Mouse (Mus musculus) embryo, embryonic 11.5 days (tissue): Measurements from ENCODE around the gene Pex11b.
"Not testable (repeated sequence)": the region's sequence is repeated elsewhere in the genome, so short reads cannot be mapped to it uniquely, and the experiment has no call there.

Experiments used
- DNase-seq: peaks from one replicate; pipeline ENCODE4 v3.0.0-alpha.2; 2012; ENCODE audit warnings: low read depth, low spot score

Pex11b gene

GRCm38 (mm10) chr3:96617941-96618340 is 17.2 kb upstream of the Pex11b start:
- no peak for DNase-seq

DNA sequence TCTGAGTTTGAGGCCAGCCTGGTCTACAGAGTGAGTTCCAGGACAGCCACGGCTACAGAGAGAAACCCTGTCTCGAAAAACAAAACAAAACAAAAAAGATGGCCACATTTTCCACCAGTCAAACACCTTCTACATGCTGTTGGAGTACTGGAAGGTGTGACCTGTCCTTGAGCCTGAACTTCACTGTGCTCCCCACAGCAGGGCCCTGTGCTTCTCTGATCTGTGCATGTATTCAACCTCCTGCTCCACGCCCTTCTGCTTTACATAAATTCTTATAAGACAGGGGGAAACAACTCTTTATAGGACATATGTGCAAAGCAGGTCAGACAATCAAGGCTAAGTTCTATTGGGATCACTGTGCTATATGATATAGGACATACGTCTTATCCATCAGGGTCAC is 12.0 kb upstream of the Pex11b start:
- no peak for DNase-seq

- DNase-seq: peak; percentile 99
These were observed 5.2 kb upstream of the Pex11b start, which contains the start of gene Rbm8a for GRCm38 (mm10) chr3:96629729-96630600. Gene Rbm8a (plus strand): TSS chr3:96629933.

- DNase-seq: no peak
These were observed 3.1 kb upstream of the Pex11b start for GRCm38 (mm10) chr3:96632058-96632457.

DNA sequence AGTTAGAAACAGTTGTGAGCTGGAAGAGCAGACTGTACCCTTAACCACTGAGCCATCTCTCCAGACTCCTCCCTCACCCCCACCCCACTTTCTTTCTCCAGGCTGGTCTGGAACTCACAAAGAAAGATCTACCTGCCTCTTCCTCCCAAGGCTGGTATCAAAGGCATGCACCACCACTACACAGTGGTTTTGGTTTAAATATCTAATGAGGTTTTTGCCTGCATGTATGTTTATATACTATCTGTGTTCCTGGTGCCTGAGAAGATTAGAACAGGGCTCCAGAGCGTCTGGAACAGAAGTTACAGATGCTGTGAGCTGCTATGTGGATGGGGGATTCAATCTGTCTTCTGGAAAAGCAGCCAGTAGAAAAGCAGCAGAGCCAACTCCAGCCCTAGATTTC is 1.2 kb upstream of the Pex11b start:
- DNase-seq: no peak

- no peak for DNase-seq
These were observed 730 bp downstream of the Pex11b start for GRCm38 (mm10) chr3:96635906-96636305.

DNA sequence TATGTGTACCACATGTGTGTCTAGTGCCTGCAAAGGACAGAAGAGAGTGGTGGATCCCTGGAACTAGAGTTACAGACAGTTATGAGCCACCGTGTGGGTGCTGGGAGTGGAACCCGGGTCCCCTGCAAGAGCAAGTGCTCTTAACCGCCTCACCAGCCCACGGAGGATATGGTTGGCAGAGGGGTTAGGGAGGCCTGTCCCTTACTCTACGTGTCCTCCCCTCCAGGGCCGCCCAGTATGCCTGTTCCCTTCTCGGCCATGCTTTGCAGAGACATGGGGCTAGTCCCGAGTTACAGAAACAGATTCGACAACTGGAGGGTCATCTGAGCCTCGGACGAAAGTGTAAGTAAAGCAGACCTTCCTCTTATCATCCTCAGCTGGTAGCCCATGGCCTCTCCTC is 1.3 kb downstream of the Pex11b start:
- no peak for DNase-seq

GRCm38 (mm10) chr3:96639219-96639618 is 4.0 kb downstream of the Pex11b start:
- DNase-seq: peak; percentile 39

GRCm38 (mm10) chr3:96645018-96645649 is 10.0 kb downstream of the Pex11b start, which contains the start of gene Itga10:
Gene Itga10 (plus strand): TSS chr3:96645584.
- no peak for DNase-seq

DNA sequence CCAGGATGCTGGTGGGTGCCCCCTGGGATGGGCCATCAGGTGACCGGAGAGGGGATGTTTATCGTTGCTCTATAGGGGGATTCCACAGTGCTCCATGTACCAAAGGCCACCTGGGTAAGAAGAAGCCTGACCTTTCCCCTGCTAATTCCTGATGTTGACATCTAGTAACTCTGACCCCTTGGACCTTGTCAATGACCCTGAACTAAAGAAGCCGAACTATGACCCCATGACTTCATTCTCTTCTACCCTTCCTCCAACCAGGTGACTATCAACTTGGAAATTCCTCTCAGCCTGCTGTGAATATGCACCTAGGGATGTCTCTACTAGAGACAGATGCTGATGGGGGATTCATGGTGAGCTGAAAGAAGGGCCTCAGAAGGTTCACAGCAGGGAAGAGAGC is 12.2 kb downstream of the Pex11b start:
- DNase-seq: no peak

- DNase-seq: no peak
These were observed 25.7 kb downstream of the Pex11b start for GRCm38 (mm10) chr3:96660901-96661300.

DNA sequence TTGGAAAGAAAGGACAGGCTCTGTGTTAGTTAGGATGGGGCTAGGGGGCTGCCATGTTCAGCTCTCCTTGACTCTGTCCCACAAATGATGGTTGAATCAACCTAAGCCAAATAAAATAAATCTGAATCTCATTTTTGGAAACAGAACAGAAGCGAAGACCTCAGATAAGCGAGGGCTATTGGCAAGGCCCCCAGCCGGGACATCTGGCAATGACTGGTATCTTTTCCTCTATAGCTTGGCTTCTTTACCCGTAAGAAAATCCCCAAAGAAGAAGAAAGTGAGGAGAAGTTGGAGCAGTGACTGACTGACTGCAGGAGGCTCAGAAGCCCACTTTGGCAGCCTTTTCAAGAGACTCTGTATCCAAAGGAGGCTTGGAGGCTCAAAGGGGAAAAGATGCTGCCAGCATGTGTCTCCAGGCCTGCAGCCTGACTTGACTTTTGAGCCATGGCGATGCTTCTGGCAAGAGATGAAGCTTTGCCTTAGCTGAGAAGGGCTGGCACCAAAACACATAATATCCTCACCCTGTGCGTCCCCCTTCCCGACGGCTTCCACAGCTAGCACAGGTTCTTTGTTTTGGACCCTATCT is 27.6 kb downstream of the Pex11b start:
- DNase-seq: no peak

- peak; percentile 77 for DNase-seq
These were observed 28.5 kb downstream of the Pex11b start for GRCm38 (mm10) chr3:96663432-96664239.

DNA sequence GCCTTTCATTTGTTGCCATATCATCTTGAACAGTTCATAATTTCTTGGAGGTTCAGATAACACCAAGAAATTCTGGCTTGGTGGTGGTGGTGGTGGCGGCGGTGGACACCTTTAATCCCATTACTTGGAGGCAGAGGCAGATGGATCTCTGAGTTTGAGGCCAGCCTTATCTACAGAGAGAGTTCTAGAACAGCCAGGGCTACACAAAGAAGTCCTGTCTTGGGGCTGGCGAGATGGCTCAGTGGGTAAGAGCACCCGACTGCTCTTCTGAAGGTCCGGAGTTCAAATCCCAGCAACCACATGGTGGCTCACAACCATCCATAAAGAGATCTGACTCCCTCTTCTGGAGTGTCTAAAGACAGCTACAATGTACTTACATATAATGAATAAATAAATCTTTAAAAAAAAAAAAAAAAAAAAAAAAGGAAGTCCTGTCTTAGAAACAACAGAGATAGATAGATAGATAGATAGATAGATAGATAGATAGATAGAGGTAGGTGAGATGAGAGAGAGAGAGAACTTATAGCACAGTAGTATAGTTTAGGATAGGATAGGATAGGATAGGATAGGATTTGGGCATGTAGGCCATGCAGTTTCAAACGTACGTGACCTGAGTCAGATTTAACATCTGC is 30.7 kb downstream of the Pex11b start:
- DNase-seq: not testable (repeated sequence)

GRCm38 (mm10) chr3:96666916-96667315 is 31.7 kb downstream of the Pex11b start:
- DNase-seq: no peak

GRCm38 (mm10) chr3:96667316-96667715 is 32.1 kb downstream of the Pex11b start:
- DNase-seq: no peak

- no peak for DNase-seq
These were observed 33.4 kb downstream of the Pex11b start for GRCm38 (mm10) chr3:96668424-96669067.

DNA sequence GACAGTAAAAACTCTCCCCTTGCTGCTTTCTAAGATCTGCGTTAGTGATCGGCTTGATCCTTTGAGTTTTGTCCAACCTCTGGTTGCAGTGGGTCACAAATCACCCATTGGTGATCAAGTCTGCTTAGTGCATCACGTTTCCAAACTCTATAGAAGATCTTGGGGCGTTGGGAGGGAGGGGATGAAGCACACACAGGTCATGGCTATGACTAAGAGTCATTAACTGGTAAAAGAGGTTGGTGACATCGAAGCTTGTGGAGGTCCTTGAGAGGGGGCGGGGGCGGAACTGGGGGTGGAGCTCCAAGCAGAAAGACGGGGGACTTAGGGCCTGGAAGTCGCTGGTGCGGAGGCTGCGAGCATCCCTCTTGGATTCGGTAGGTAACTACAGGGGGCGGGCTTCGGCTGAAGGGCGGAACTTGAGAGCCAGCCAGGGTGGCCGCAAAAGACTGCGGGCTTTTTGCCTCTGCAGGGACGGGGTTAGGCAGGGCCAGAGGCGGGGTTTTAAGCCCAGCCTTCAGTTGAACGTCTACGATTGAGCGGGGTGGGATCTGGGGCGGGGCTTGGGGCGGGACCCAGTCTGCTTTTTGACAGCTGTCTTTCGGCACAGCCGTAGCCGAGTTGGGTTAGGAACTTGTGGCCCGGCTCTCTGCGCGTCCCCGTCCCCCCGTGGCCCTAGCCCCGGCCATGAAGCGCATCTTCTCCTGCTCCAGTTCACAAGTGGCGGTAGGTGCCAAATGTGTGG is 34.7 kb downstream of the Pex11b start, which contains the start of gene Ankrd35:
Gene Ankrd35 (plus strand): TSS at position 405 of the 742 bp plus-strand sequence.
- peak; percentile 61 for DNase-seq

DNA sequence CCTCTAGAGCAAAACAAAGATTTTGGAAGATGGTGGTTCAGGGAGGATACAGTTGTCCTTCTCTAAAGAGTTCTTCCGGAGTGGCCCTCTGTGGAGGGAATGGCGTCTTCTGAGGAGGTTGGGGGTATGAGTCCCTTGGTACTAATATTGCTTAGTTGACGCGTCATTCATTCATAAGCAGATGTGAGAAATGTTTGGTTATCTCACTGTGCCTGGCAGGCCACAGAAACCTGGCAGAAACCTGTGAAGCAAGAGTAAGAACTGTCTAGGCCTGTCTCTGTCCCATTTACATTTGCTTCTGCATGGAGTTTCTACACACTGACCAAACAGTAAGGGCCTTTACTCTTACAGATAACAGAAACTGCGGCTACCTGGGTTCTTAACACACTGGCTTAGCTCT is 36.3 kb downstream of the Pex11b start:
- DNase-seq: no peak

GRCm38 (mm10) chr3:96673514-96673913 is 38.3 kb downstream of the Pex11b start:
- no peak for DNase-seq
